Mouse (Mus musculus) heart, postnatal 0 days (tissue): Measurements from ENCODE around the gene Foxp4.

Experiments
- CTCF ChIP-seq: IDR thresholded peaks from 2 replicates; pipeline ENCODE4 v1.5.1; 2016; ENCODE audit warnings: antibody characterized with exemption, control low read depth, low read depth
- EP300 ChIP-seq: IDR thresholded peaks from 2 replicates; pipeline ENCODE4 v1.6.1; 2016; ENCODE audit warnings: antibody characterized with exemption, low read depth

DNA sequence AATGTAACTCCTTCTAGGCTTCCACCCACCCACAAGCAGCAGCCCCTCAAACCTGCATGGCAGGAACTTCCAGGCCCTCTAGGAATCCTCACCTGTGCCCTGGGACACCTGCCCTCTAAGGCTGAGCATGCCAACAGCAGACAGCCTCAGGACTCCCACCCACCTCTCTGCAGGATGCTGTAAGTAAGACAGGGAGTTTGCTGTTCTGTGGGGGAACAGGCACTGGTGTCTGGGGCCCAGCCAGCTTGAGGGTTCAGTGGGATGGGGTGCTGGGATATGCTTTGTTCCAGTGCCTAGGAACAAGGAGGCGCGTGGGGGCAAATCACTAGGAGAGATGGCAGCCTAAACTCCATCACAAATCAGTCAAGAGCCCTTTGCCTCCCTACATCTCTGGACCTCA, 16.4 kb downstream of the Foxp4 start:
- TF ChIP-seq CTCF (no peak), EP300 (no peak)
